Mouse (Mus musculus) activated CD4-positive, CD25-positive, alpha-beta regulatory T cell, adult 4 months (primary cell): ENCODE measurements around the gene Gm21828. TPM values are rescaled to one million over a fixed set of nuclear protein-coding genes. Genes with fewer than 3 reads are reported as not detected.
"Not testable (repeated sequence)": the region's sequence is repeated elsewhere in the genome, so short reads cannot be mapped to it uniquely, and the experiment has no call there.

Experiments used
- ATAC-seq: one replicate; pipeline ENCODE4 v1.8.0; 2017
- polyA plus RNA-seq, 2 experiments: library from polyadenylated mRNA; unstranded; fragments of 100-300 nt; shearing (Covaris generic); gene quantifications; one replicate each; pipeline ENCODE4 v1.2.1; 2017

Gene Gm21828
- polyA plus RNA-seq, result not detected

DNA sequence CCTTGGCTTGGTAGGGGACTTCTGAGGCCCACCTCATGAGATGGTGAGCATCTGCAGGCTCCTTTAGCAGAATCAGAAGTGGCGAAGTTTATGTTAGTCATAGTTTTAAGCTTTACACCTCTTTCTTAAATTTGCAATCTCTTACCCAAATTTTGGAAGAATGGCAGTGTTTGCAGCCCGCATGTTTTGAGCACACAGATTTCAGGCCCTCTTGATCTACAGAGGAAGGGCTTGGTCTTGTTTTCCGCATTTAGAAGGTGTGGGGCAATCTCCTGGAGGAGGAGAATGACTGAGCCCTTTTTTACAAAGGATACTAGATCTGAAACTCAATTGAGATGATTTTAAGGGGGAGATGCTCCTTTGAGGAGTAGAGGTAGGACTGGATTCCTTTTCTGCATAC is at the start of gene Gm21828:
TSS of gene Gm21828 (minus strand) at position 101 of the 400 bp plus-strand sequence.
- not testable (repeated sequence) for ATAC-seq

DNA sequence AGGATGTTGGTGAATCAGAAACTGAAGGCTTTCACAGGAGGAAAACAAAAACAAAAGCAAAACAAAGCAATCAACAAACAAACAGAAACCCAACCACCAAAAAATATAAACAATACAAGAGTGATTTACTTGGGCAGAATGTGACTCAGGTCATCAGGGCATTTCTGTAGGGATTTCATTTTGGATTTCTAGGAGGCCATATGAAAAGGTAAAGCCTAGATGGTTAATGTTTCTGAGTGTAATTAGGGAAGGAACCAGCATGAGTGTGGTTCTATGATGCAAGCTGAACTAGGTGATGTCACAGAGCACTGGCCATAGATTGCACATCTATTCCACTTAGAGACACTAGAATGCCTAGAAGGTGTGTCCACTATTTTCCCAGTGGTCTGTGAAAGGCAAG is 28.4 kb upstream of the Gm21828 start, which contains the start of the genes Gm21440 and Gm21454:
TSS of gene Gm21440 (plus strand) at position 301 of the 400 bp plus-strand sequence.
TSS of gene Gm21454 (plus strand) at position 352 of the 400 bp plus-strand sequence.
- not testable (repeated sequence) for ATAC-seq

Other genes with a start within 250 kb of the Gm21828 start
- gene Gm20807, start 181.0 kb downstream of the Gm21828 start, polyA plus RNA-seq, result not detected
- not detected for gene Gm21891, start 90.4 kb downstream of the Gm21828 start, polyA plus RNA-seq
- gene Gm21425, start 62.0 kb downstream of the Gm21828 start, polyA plus RNA-seq, result not detected
- gene Gm21440, start 28.5 kb upstream of the Gm21828 start, polyA plus RNA-seq, result not detected
- gene Gm21454, start 28.5 kb upstream of the Gm21828 start, polyA plus RNA-seq, result not detected
- not detected for gene Gm21725, start 125.1 kb upstream of the Gm21828 start, polyA plus RNA-seq
- not detected for gene Gm21866, start 241.7 kb upstream of the Gm21828 start, polyA plus RNA-seq